Mouse (Mus musculus) erythroblast, embryonic 14.5 days (primary cell): ENCODE measurements around the gene Rpl22. TPM values are rescaled to one million over a fixed set of nuclear protein-coding genes. Genes with fewer than 3 reads are reported as not detected.

Experiments used
- H3K27me3 ChIP-seq: 2 replicates; pipeline ENCODE4 v1.6.1; 2012; ENCODE audit warnings: inconsistent platforms; ENCODE audit not compliant: control insufficient read depth
- H3K36me3 ChIP-seq: 2 replicates; pipeline ENCODE4 v1.6.1; 2012; ENCODE audit warnings: mild to moderate bottlenecking, inconsistent platforms; ENCODE audit not compliant: control insufficient read depth
- H3K4me1 ChIP-seq: 2 replicates; pipeline ENCODE4 v1.6.1; 2012; ENCODE audit warnings: inconsistent platforms; ENCODE audit not compliant: control insufficient read depth
- H3K4me3 ChIP-seq: replicated peaks from 2 replicates; pipeline ENCODE3; 2012; ENCODE audit warnings: moderate library complexity, mild to moderate bottlenecking, inconsistent platforms
- H3K9me3 ChIP-seq: 2 replicates; pipeline ENCODE4 v1.6.1; 2012; ENCODE audit warnings: low read length, inconsistent platforms, mixed read lengths; ENCODE audit not compliant: control insufficient read depth
- GATA1 ChIP-seq: IDR thresholded peaks from 2 replicates; pipeline ENCODE4 v1.6.1; 2012; ENCODE audit warnings: low read length, inconsistent platforms, mixed read lengths
- TAL1 ChIP-seq: IDR thresholded peaks from 3 replicates; pipeline ENCODE4 v1.6.1; 2012; ENCODE audit warnings: low read length, inconsistent platforms, mixed read lengths
- polyA plus RNA-seq: library from polyadenylated mRNA; stranded (reverse); fragments of >175 nt; gene quantifications from 2 replicates; pipeline ENCODE4 v1.2.3, GENCODE M21; 2012

Rpl22 gene
- polyA plus RNA-seq, 1 experiment = 13.4 TPM

GRCm38 (mm10) chr4:152321464-152321863, 4.1 kb upstream of the Rpl22 start:
- Histone ChIP-seq H3K4me1 (peaks cover 32% of the 10 kb centered on the region), H3K36me3 (no peaks in the 10 kb centered on the region), H3K4me3 (no peak overlapping the region), H3K27me3 (peaks cover 33% of the 10 kb centered on the region), H3K9me3 (no peaks in the 10 kb centered on the region)
- TF ChIP-seq TAL1 (no peak), GATA1 (no peak)

- Histone ChIP-seq H3K27me3 (peaks cover 7% of the 10 kb centered on the region; the same call in 1 of the 2 replicates), H3K4me3 (peak overlapping the region; percentile 97), H3K9me3 (no peaks in the 10 kb centered on the region), H3K36me3 (peaks cover 25% of the 10 kb centered on the region), H3K4me1 (peaks cover 49% of the 10 kb centered on the region)
- TF ChIP-seq GATA1 (no peak), TAL1 (no peak)
Observed at GRCm38 (mm10) chr4:152324641-152325562, 640 bp upstream of the Rpl22 start.

GRCm38 (mm10) chr4:152326543-152326942, 1.0 kb downstream of the Rpl22 start:
- Histone ChIP-seq H3K4me1 (peaks cover 55% of the 10 kb centered on the region), H3K27me3 (peaks cover 5% of the 10 kb centered on the region; the same call in 1 of the 2 replicates), H3K9me3 (no peaks in the 10 kb centered on the region), H3K36me3 (peaks cover 41% of the 10 kb centered on the region), H3K4me3 (peak overlapping the region; percentile 97)
- TF ChIP-seq GATA1 (no peak), TAL1 (no peak)

GRCm38 (mm10) chr4:152328691-152329090, 3.1 kb downstream of the Rpl22 start:
- no peak for TF ChIP-seq GATA1
- TF ChIP-seq TAL1 = no peak
- Histone ChIP-seq H3K36me3 (peaks cover 63% of the 10 kb centered on the region), H3K4me1 (peaks cover 55% of the 10 kb centered on the region)

GRCm38 (mm10) chr4:152332952-152333351, 7.4 kb downstream of the Rpl22 start:
- TF ChIP-seq TAL1 (no peak), GATA1 (no peak)
- no peaks in the 10 kb centered on the region for H3K9me3 ChIP-seq
- no peak overlapping the region for H3K4me3 ChIP-seq
- peaks cover 78% of the 10 kb centered on the region for H3K36me3 ChIP-seq
- peaks cover 16% of the 10 kb centered on the region for H3K4me1 ChIP-seq
- peaks cover 19% of the 10 kb centered on the region for H3K27me3 ChIP-seq

More at GRCm38 (mm10) chr4:152328691-152329090, 3.1 kb downstream of the Rpl22 start:
- no peaks in the 10 kb centered on the region for H3K27me3 ChIP-seq
- H3K9me3 ChIP-seq = no peaks in the 10 kb centered on the region
- no peak overlapping the region for H3K4me3 ChIP-seq

- no peaks in the 10 kb centered on the region for H3K9me3 ChIP-seq
- peaks cover 14% of the 10 kb centered on the region for H3K4me1 ChIP-seq
- no peak overlapping the region for H3K4me3 ChIP-seq
- no peak for TF ChIP-seq GATA1
- no peak for TF ChIP-seq TAL1
- H3K27me3 ChIP-seq = peaks cover 25% of the 10 kb centered on the region
- H3K36me3 ChIP-seq = peaks cover 74% of the 10 kb centered on the region
Observed at GRCm38 (mm10) chr4:152333587-152333986, 8.0 kb downstream of the Rpl22 start.

- H3K4me3 ChIP-seq = no peak overlapping the region
- H3K27me3 ChIP-seq = peaks cover 62% of the 10 kb centered on the region
- H3K9me3 ChIP-seq = no peaks in the 10 kb centered on the region
- peaks cover 4% of the 10 kb centered on the region for H3K4me1 ChIP-seq
- no peak for TF ChIP-seq GATA1
- no peak for TF ChIP-seq TAL1
- H3K36me3 ChIP-seq = peaks cover 32% of the 10 kb centered on the region
Observed at GRCm38 (mm10) chr4:152337772-152338171, 12.2 kb downstream of the Rpl22 start.

GRCm38 (mm10) chr4:152338419-152339292, 13.1 kb downstream of the Rpl22 start, which contains the start of gene Chd5:
Chd5 (plus strand) TSS chr4:152338651.
- peaks cover 23% of the 10 kb centered on the region for H3K36me3 ChIP-seq
- peaks cover 4% of the 10 kb centered on the region for H3K4me1 ChIP-seq
- H3K9me3 ChIP-seq = no peaks in the 10 kb centered on the region
- no peak for TF ChIP-seq GATA1
- H3K4me3 ChIP-seq = no peak within 1 kb of the TSS
- H3K27me3 ChIP-seq = peaks cover 63% of the 10 kb centered on the region
